Mouse (Mus musculus): ENCODE measurements around the gene Kazn.

Kazn gene

DNA sequence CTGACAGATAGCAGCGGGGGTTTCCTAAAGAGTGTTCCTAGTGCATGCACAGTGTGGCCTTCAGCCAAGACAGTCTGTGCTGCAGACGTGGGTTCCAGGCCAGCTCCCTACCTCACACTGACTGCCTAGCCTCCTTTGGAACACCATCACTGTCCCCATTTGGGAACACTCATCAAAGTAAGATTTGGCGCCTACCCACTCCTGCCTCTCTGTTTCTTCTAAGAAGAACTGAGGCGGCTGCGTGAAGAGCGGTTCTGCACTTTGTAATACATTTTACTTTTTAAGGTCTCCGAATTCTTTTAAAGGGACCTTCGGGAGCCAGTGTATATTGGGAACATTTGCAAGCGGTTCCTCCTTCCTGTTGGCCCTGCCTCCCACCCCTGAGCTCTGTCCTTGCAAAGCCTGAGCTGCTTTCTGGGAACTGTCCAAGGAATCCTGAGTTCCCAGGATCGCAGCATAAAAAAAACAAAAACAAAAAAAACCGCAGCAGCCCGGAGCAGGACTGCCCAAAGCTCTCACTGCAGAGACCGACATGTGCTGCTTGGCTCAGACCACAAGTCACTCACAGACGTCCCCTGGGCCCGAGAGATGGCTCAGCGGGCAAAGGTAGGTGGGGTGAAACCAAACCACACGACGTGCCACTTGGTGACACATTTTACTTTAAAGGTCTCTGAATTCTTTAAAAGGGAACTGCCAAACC lies 161.5 kb downstream of the Kazn start:
- DNase-seq (ENCODE audit: low spot score in 2 of 2): no peak

DNA sequence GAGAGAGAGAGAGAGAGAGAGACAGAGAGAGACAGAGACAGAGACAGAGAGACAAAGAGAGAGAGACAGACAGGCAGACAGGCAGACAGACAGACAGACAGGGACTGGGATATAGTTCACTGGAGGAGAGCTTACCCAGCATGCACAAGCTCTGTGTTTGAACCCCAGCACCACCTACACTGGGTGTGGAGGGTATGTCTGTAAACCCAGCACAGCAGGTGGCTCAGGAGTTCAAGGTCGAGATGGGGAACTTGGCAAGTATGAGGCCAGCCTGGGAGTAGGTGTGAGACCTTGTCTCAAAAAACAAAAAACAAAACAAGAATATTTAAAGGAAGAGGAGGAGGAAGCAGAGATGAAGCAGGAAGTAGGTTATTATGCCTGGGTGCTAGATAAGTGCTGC lies 162.3 kb downstream of the Kazn start:
- no peak for DNase-seq (ENCODE audit: low spot score in 2 of 2)

DNA sequence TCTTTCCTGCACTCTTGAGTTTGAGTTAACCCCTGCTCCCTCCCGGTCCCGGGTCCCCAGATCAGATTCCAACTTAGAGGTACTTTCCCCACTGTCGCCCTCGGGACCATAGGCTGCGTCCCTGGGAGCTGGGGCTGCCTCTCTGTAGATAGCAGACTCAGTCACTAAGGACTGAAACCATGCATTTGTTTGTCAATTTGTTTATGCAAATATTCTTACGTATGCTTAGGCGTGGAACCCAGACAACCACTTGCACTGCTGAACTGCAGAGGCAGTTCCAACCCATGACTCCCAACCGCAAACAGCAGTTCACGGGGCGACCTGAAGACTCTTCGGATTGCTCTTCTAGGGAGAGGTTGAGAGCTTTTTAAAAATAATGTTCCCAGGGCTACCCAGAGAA lies 163.3 kb downstream of the Kazn start:
- no peak for DNase-seq (ENCODE audit: low spot score in 2 of 2)

DNA sequence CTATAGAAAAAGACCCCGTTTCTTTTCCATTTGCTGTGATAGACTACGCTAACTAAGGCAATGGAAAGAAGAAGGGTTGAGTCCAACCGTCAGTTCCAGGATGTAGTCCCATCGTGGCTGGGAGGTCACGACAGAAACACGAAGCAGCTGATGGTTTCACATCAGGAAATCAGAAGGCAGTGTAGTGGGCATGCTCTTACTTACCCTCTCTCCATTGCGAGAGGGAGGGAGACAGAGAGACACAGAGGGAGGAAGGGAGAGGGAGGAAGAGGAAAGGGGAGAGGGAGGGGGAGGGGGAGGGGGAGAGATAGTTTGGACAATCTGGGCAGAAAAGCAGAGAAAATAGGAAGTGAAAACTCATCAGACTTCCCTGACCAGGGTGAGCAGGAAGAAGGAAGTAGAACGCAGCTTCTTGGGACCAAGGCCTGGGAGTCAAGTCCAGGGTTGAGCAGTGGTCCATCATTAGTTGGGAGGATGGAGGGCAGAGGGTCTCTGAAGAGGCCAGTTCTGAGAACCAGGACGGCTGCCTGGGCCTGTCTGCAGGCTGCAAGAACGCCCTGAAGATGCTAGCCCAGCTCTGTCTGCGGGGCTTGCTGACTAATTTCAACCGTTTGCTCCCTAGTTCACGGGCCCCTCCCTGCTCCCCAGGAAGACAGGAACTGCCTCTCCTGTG lies 165.0 kb downstream of the Kazn start:
- DNase-seq (ENCODE audit: low spot score in 2 of 2): no peak

DNA sequence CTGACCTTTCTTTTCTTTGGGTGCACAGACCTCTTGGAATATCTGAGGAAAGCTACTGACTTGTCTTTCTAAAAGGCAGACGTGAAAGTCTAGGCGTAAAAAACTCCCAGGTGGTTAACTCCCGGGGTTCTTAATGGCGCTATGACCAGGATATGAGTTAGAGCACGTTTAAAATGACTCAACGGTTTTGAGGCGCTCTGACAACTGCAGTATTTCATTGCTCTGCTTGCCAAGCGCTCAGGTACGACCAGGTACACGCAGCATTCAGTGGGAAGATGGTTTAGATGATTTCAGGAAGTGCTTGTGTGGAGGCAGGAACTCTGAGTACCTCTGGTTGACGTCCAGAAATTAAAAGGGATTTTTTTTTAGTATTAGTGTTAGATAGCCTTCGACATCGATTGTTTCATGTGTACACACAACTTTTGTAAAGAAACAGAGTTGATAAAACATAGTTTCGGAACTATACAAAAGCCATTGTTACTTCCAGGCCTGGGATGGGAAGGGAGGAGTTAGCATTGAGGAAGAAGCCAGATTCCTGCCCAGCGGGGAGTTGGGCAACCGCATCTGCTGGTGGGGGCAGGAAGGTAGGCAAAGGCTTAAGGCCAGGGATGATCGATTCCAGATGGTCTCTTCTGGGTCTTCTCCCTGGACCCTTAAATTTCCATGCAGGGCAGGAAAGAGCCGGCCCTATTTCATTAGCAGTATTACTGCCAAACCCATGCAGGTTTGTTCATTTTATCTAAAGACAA lies 167.8 kb downstream of the Kazn start:
- DNase-seq (ENCODE audit: low spot score in 2 of 2): no peak

DNA sequence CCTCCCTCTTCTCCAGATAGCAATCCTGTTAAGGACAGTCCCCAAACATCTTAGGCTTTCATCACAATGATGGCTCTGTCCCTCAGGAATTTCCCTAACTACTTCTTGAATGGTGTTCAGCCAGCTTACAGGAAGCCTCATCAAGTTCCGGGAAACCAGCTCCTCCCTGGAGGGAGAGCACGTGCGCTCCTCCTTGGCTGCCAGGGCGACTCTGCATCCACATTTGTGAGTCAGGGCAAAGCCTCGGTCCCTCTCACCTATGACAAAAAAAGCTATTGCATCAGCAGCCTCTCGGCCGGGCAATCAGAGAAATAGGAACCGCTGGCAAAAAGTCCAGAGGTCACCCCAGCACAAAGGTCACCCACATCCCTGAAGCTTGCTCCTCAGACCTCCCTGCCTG lies 168.4 kb downstream of the Kazn start:
- DNase-seq (ENCODE audit: low spot score in 2 of 2): no peak

DNA sequence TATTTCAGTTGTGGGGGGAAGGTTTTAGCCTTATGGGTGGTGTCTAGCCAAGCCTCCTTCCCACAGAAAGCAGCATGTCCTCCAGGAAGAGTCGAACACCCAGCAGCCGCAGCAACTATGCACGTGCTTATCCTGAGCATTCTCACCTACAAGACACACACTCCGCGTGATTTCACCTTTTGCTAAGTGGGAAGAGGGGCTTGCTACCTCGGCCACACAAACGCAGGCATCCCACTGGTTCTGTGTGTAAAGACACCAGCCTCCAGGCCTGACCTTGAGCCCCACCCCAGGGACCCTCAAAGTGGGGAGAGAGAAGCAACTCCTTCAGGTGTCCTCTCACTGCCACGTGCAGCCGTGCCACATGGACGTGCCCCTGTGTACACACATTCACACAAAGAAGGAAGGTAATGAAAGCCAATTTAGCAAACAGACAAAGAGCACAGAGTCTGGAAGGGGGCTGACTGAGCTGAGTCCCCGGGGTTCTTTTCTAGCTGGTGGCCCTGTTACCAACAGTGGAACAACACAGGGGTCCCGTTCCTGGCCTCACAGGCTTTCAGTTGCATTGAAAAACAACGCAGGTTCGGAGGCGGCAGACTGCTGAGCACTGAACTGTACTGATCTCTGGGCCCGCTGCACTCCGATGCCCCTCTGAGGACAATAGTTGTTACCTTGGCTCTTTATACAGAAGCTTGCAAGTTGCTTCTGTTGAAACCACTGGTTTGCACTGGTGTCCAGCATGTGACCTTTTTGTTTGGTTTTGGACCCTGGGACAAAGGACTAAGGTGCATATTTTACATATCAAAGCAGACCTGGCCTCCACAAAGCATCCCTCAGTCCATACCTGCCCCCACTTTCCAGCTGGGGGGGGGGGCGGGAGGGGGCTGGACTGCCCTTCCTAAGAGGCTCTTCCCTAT lies 170.0 kb downstream of the Kazn start:
- no peak for DNase-seq (ENCODE audit: low spot score in 2 of 2)

DNA sequence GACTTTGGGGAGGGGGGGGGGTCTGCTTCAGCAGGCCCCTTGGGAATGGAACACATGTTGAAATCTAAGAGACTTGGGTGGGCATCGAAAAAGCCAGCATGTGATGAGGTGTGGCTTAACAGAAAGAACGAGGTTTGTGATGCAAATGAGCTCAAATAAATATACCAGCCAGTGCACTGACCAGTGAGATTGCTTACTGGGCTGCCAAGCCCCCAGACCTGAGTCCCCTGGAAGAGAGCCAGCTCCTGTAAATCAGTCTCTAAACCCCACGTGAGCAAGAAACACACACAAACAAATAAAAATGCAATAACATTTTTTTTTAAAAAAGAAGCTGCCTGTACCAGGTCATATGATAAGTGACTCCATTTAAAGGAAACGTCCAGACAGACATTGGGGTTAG lies 172.6 kb downstream of the Kazn start:
- no peak for DNase-seq (ENCODE audit: low spot score in 2 of 2)

DNA sequence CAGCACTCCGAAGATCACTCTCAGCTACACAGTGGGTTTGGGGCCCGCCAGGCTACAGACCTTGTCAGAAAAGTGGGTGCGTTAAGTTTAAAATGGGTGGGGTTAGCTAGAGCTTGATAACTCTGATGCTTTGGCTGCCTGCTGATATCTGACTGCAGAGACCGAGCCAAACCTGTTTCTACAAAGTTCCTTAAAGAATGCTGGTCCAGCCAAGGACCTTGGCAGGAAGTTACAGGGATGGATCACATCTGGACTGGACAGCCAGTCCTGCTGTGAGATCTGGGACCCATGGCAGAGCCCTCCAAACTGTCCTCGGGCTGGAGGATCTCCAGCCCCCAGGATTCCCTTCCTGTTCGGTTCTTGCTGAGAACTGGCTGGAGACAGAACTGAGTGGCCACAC lies 173.4 kb downstream of the Kazn start:
- no peak for DNase-seq (ENCODE audit: low spot score in 2 of 2)

DNA sequence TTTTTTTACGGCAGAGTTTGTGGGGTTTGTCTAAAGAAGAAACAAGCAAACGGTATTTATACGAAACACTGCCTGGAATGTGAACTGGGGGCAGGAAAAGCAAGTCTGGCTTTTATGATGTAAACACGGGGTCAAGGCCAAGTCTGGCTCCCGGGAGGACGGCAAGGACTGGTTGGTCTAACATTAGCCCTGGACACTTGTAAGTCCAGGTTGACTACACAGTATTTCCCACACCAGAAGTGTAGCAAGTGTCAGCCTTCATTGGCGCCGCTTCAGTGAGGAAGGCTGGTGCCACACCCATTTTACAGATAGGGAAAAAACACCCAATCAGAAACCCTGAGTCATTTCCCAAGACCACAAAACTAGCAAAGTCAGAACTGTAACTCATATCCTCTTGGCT lies 173.9 kb downstream of the Kazn start:
- peak; percentile 57 to 70 for DNase-seq (ENCODE audit: low spot score in 2 of 2)

DNA sequence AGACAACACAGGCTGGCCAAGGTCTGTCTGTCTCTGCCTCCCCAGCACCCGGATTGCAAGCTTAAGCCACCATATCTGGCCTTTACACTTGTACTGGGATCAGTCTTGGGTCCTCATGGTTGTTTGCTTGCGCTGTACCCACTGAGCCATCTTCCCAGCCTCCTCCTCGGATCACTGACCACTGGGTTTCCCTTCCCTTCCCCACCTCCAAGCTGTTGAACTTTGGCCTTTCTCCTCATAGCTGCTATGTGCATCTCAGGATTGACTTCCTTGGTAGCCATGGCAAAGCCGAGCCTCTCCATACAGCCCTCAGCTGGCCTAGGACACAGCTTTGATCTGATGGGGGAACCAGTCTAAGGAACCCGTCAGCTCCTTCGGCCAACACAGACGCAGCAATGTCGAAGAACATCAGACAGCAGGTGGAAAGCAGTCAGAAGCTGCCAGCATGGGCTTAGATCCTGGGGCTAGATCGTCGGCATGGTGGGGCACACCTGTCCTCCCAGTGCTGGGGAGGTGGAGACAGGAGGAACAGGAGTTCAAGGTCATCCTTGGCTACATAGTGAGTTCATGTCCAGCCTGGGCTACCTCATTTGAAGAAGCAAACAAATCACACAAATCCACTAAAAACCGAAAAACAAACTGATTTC lies 174.5 kb downstream of the Kazn start:
- no peak for DNase-seq (ENCODE audit: low spot score in 2 of 2)

DNA sequence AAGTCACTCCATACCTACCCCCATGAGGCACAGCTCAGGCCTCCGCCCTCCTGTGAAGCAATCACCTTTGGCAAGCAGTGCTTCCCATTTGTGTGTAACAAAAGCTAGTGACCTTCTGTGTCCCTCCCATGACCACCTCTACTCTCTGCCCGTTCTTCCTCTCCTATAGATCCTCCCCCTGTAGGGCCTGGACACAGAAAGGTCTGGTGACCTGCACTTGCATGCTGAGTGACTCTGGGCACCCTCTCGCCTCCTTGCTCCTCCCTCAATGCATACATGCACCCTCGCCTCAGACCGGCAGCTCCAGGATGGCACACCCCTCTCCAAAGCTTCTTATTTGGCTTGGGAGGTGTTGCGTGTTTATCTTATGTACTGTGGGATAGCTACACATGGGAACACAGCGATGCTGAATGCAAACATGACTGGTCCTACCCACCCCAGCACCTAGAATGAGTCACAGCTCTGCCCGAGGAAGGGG lies 176.1 kb downstream of the Kazn start:
- DNase-seq (ENCODE audit: low spot score in 2 of 2): no peak

DNA sequence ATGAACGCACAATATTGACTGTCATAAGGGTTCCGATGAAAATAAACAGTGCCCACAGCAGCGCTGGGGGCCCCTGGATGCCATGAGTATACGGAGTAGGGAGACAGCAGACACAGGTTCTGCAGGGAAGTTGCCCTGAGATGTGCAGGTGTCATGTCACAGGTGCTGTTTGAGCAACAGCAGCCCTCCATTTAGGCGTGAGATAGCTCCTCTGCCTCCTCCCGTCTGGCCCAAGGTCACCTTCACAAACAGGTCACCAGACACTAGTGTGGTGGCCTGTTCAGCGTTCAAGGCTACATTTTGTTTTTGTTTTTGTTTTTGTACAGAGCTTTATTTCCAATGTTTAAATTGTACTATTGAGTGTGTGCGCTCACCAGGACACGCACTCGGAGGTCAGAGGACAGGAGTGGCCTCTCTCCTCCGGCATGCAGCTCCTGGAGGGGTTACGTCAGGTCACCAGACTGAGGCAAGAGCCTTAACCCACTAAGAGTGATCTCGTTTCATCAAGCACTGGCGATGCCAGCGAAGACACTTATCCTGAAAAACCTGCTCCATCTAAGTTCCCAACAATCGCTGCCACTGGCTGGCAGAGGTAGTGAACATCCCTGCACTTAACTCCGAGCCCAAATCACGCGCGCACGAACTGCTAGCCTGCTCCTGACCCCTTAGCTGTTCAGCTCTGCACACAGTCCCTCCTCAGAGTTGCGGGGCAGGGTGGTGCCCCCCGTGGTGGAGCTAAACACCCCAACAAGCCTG lies 177.5 kb downstream of the Kazn start:
- DNase-seq (ENCODE audit: low spot score in 2 of 2): no peak

DNA sequence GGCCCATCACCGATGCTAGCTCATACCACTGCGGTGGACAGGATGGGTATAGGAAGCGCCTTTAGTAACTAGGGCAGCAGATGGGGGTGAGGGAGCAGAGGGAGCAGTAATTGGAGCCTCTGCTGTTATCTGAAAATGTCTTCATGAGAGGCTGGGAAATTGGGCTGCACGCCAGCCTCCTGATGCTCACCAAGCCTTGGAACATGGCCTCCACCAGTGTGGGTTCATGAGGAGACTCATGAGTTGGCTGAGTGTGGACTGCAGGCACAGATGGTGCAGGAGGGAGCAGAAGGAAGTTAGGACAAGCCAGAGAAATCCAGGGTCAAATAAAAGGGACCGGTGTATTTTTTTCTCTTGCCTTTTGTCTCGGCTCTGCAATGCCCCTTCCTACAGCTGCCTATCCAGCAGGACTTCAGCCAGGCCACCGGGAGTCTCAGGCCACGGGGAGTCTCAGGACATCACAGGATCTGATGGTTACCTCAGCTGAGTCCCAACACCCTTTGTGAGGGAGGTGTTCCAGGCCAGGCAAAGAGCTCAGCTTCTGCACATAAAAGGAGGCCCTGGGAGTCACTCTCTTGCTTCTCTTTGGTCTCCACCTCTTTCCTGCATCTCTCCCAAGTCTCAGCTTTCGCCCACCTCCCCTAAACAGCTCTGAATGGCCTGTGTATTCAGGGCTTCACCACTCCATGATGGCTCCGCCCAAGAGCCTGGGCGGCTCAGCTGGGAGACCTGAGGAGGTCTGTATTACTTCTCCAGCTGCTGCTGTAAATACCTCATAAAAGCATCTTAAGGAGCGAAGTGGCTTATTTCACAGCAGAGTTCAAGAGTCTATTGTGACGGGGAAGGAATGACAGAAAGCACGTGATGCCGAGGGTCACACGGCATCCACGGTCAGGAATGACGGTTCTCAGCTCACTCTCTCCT lies 178.5 kb downstream of the Kazn start:
- no peak for DNase-seq (ENCODE audit: low spot score in 2 of 2)

DNA sequence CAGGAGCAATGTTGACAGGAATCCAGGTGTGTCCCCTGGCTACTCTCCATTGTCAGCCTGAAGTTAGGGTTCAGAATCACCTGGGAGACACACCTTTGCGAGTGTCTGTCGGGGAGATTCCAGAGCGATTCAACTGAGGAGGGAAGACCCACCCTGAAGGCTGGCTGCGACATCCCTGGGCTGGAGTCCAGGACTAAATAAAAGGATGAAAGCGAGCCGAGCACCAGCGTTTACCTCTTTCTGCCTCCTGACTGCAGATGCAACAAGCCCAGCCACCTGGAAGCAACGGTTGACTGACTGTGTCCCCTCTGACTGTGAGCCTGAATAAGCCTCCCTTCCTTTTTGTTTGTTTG lies 179.4 kb downstream of the Kazn start:
- no peak for DNase-seq (ENCODE audit: low spot score in 2 of 2)

DNA sequence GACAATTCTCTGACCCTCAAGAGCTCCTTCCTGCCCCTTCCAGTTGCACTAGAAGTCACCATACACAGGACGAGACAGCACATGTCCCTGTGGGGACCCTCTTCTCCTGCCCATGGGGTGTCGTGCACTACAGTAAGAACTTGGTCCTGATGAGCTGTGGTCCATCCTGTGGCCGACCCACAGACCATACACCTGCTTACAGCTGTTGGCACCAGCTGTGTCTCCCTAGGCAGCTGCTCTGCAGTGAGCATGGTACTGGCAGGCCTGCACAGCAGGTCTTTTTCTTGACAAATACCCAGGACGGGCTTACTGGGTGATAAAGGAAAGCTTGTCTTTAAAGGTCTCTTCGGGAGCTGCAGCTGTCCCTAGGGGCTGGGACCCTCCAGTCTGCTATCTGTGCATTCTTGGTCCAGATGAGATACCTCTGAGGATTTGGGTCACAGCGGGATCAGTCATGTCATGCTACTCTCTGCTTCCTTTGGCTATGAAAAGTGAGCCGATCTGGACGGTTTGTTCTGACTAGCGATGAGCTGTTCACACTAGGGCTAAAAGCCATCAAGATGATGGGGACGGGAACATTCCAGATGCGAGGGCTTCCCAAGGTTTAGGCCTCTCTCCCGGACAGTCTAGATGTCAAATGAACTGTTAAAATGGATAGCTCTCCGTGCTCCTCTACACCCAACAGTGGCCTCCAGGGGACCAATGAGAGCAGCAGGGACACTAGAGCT lies 179.9 kb downstream of the Kazn start:
- no peak for DNase-seq (ENCODE audit: low spot score in 2 of 2)

DNA sequence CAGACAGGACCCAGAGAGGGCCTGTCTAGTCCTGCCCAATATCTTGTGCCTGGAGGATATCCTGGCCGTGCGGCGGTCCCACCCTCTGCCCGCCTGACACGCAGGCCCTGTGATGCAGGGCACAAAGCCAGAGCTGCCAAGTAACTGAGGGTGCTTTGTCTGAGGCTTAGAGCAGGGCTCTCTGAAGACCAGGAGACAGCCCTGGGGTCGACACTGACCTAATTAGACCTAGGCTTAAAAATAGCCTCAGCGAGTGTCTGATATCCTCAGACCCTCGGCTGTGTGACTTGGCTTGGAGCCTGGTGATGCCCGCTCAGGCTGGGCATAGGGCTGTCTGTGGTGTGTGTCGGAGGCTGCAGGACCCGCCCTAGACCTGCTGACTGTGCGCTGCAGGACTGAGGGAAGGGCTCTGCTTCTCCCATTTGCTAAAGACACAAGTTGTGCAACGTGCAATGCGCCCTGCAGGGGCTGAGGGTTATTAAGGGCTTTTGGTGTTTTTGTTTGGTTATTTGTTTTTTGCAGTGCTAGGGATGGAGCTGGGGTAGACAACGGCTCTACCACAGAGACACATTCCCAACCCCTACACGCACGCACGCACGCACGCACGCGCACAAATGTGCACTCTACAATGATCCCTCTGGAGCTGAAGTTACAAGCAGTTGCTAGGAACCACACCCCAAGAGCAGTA lies 181.5 kb downstream of the Kazn start:
- peak; percentile 69 to 72 for DNase-seq (ENCODE audit: low spot score in 2 of 2)

DNA sequence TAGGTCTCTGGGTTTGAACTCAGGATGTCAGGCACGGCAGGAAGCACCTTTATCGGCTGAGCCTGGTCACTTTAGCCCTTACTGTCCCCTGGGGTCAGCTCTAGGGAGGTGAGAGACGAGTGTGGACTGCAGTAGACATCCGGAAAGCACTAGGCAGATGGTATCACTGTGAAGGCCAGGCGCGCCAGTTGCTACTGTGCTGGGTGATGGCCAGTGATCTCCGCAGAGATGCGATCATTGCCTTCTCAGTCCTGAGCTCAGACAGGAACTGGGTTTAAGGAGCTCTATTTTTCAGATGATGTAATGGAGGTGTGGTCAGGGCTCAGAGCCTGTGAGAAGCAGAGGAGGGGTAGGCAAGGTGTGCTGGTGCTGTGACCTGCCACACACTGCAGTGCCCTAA lies 183.6 kb downstream of the Kazn start:
- no peak for DNase-seq (ENCODE audit: low spot score in 2 of 2)

Measured in urinary bladder, adult 18-20 months (tissue).